Mouse (Mus musculus): ENCODE data around the gene Cmtm2a.
"Not testable (repeated sequence)": the region's sequence is repeated elsewhere in the genome, so short reads cannot be mapped to it uniquely, and the experiment has no call there.

The Cmtm2a gene

GRCm38 (mm10) chr8:104268937-104269440 is 24.0 kb downstream of the Cmtm2a start:
- DNase-seq: no peak

GRCm38 (mm10) chr8:104268368-104268767 is 24.6 kb downstream of the Cmtm2a start:
- DNase-seq: no peak

GRCm38 (mm10) chr8:104264271-104264935 is 28.6 kb downstream of the Cmtm2a start:
- DNase-seq: not testable (repeated sequence)

GRCm38 (mm10) chr8:104261802-104262201 is 31.2 kb downstream of the Cmtm2a start:
- not testable (repeated sequence) for DNase-seq

GRCm38 (mm10) chr8:104253016-104253415 is 40.0 kb downstream of the Cmtm2a start:
- DNase-seq: peak; percentile 6

GRCm38 (mm10) chr8:104251461-104251860 is 41.5 kb downstream of the Cmtm2a start:
- DNase-seq: peak; percentile 39

- DNase-seq: peak; percentile 95
Observed at GRCm38 (mm10) chr8:104250439-104251367, 42.3 kb downstream of the Cmtm2a start, which contains the start of gene Cklf. Gene Cklf (plus strand): TSS chr8:104250861.

- no peak for DNase-seq
Observed at GRCm38 (mm10) chr8:104249442-104249996, 43.5 kb downstream of the Cmtm2a start.

GRCm38 (mm10) chr8:104248276-104248675 is 44.7 kb downstream of the Cmtm2a start, which contains the start of gene Tk2:
Gene Tk2 (minus strand): TSS chr8:104248558.
- DNase-seq: peak; percentile 90

- DNase-seq: no peak
Observed at GRCm38 (mm10) chr8:104247908-104248275, 45.1 kb downstream of the Cmtm2a start.

- DNase-seq: no peak
Observed at GRCm38 (mm10) chr8:104247054-104247907, 45.7 kb downstream of the Cmtm2a start.

- DNase-seq: no peak
Observed at GRCm38 (mm10) chr8:104246621-104247020, 46.4 kb downstream of the Cmtm2a start.

GRCm38 (mm10) chr8:104242038-104242644 is 50.8 kb downstream of the Cmtm2a start:
- no peak for DNase-seq

GRCm38 (mm10) chr8:104239418-104239861 is 53.5 kb downstream of the Cmtm2a start:
- DNase-seq: no peak

- peak; percentile 56 for DNase-seq
Observed at GRCm38 (mm10) chr8:104234573-104234972, 58.4 kb downstream of the Cmtm2a start.

- DNase-seq: no peak
Observed at GRCm38 (mm10) chr8:104232919-104233318, 60.1 kb downstream of the Cmtm2a start.

GRCm38 (mm10) chr8:104232039-104232438 is 60.9 kb downstream of the Cmtm2a start:
- DNase-seq: no peak

All from embryo, embryonic 11 days (tissue).